ENCODE assay signal across 8 mouse cellular contexts in the genomic region with DNA sequence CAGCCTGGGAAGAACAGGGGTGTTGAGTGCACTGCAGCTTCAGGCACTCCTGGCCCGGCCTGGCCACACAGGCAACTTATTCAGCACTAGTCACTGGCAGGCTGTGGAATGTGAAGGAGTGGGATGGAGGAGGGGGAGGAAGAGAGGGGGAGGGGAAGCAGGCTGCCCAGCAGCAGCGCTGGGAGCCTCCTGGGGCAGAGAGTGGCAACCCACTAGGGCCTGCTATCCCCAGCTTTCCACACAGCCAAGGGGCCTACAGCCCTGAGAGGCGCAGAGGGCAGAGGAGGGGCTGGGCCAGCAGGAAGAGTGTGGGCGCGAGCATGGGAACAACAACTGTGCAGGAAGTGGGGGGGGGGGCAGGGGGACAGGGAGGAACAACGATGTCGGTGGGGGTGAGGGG. TPM values are rescaled to one million over a fixed set of nuclear protein-coding genes. Genes with fewer than 3 reads are reported as not detected.
DNase-seq lines count a peak whose midpoint lies in the region; ATAC-seq lines count a peak whose summit lies in the region.

No protein-coding gene starts in this region.

- H3K36me3 ChIP-seq in heart, embryonic 16.5 days (ENCODE audit: control insufficient read depth, insufficient read depth) = peaks cover 16% of the 10 kb centered on the region
- peaks cover 11% of the 10 kb centered on the region; the same call in 1 of the 2 replicates for H3K36me3 ChIP-seq in liver, embryonic 11.5 days (ENCODE audit: control insufficient read depth, insufficient read depth, low read length)

- WGBS in heart, embryonic 16.5 days = 0% methylated on average over 7 of the region's 7 CpGs
- 24% methylated on average over 7 of the region's 7 CpGs for WGBS in liver, embryonic 11.5 days

- ATAC-seq in heart, embryonic 16.5 days (replicated peaks; ENCODE audit: extremely low read depth, insufficient read depth, low FRiP score) = peak; percentile 67
- peak; percentile 22; the same call in 1 of the 2 replicates for ATAC-seq in liver, embryonic 11.5 days (replicated peaks; ENCODE audit: low FRiP score)
- ATAC-seq in cerebellum, adult (ENCODE audit: insufficient number of reproducible peaks, low FRiP score, low TSS enrichment) = no peak

- peaks cover 35% of the 10 kb centered on the region for H3K4me1 ChIP-seq in heart, embryonic 16.5 days (ENCODE audit: control insufficient read depth, insufficient read depth, low read length)
- H3K4me1 ChIP-seq in liver, embryonic 11.5 days (replicated peaks; ENCODE audit: control insufficient read depth, insufficient read depth, low read length) = peaks cover 43% of the 10 kb centered on the region

- no peaks in the 10 kb centered on the region for H3K9me3 ChIP-seq in heart, embryonic 16.5 days (replicated peaks; ENCODE audit: control insufficient read depth, low read length)
- H3K9me3 ChIP-seq in liver, embryonic 11.5 days (ENCODE audit: control insufficient read depth, low read length) = no peaks in the 10 kb centered on the region

- peak overlapping the region; percentile 7; the same call in 1 of the 2 replicates for H3K4me3 ChIP-seq in heart, embryonic 16.5 days (ENCODE audit: low read length)
- no peak overlapping the region for H3K4me3 ChIP-seq in liver, embryonic 11.5 days (ENCODE audit: low read depth, low read length)

- no peaks in the 10 kb centered on the region for H3K27me3 ChIP-seq in heart, embryonic 16.5 days (ENCODE audit: control insufficient read depth, insufficient read depth, low read length)
- no peaks in the 10 kb centered on the region for H3K27me3 ChIP-seq in liver, embryonic 11.5 days (replicated peaks; ENCODE audit: control insufficient read depth, insufficient read depth, low read length)

- H3K4me2 ChIP-seq in heart, embryonic 16.5 days (ENCODE audit: low read depth, low read length) = peak overlapping the region; percentile 51
- H3K4me2 ChIP-seq in liver, embryonic 11.5 days = peak overlapping the region; percentile 44

- DNase-seq in 3T3-L1 (ENCODE audit: low read depth, low spot score) = peak; percentile 55
- peak; percentile 72 for DNase-seq in ZHBTc4 (ENCODE audit: low read depth, low spot score)
- DNase-seq in liver, embryonic 11.5 days (ENCODE audit: low spot score) = peak; percentile 55
- peak; percentile 57 for DNase-seq in neural tube, embryonic 10.5 days (ENCODE audit: extremely low spot score, low spot score)
- DNase-seq in right cerebral cortex, adult 2 months (ENCODE audit: low spot score in 2 of 2) = no peak
- no peak for DNase-seq in cerebellum, postnatal 14 days

- peak overlapping the region; percentile 54 for H3K27ac ChIP-seq in heart, embryonic 16.5 days (ENCODE audit: low read length)
- H3K27ac ChIP-seq in liver, embryonic 11.5 days (ENCODE audit: low read depth, low read length) = peak overlapping the region; percentile 82

- H3K9ac ChIP-seq in heart, embryonic 16.5 days (ENCODE audit: low read length) = peak overlapping the region; percentile 56
- H3K9ac ChIP-seq in liver, embryonic 11.5 days (ENCODE audit: low read depth, low read length) = peak overlapping the region; percentile 44; the same call in 1 of the 2 replicates

RNA-seq across cellular contexts. Expression of gene Frmd8, which starts 3.8 kb away (rescaled TPM):
- 33.6 and 34.8 TPM in 2 replicates for polyA plus RNA-seq in heart, embryonic 16.5 days (2015; fragmentation: Nextera tagmentation; extraction: Ambion mirVana)
- polyA plus RNA-seq in liver, embryonic 11.5 days (2014; fragmentation: Nextera tagmentation; extraction: Ambion mirVana) = 26.8 and 27.9 TPM in 2 replicates

RNA-seq across cellular contexts. Expression of gene Slc25a45, which starts 6.3 kb away (rescaled TPM):
- polyA plus RNA-seq in heart, embryonic 16.5 days (2015; fragmentation: Nextera tagmentation; extraction: Ambion mirVana) = 4.6 and 5.0 TPM in 2 replicates
- polyA plus RNA-seq in liver, embryonic 11.5 days (2014; fragmentation: Nextera tagmentation; extraction: Ambion mirVana) = 7.5 and 8.2 TPM in 2 replicates

RNA-seq across cellular contexts. Expression of gene Tigd3, which starts 22.7 kb away (rescaled TPM):
- polyA plus RNA-seq in heart, embryonic 16.5 days (2015; fragmentation: Nextera tagmentation; extraction: Ambion mirVana) = 1.5 and 1.6 TPM in 2 replicates
- 3.9 and 4.2 TPM in 2 replicates for polyA plus RNA-seq in liver, embryonic 11.5 days (2014; fragmentation: Nextera tagmentation; extraction: Ambion mirVana)

RNA-seq across cellular contexts. Expression of gene Dpf2, which starts 41.5 kb away (rescaled TPM):
- 97.5 and 103 TPM in 2 replicates for polyA plus RNA-seq in heart, embryonic 16.5 days (2015; fragmentation: Nextera tagmentation; extraction: Ambion mirVana)
- 119 and 127 TPM in 2 replicates for polyA plus RNA-seq in liver, embryonic 11.5 days (2014; fragmentation: Nextera tagmentation; extraction: Ambion mirVana)

RNA-seq across cellular contexts. Expression of gene Cdc42ep2, which starts 53.3 kb away (rescaled TPM):
- polyA plus RNA-seq in heart, embryonic 16.5 days (2015; fragmentation: Nextera tagmentation; extraction: Ambion mirVana) = 12.4 and 12.6 TPM in 2 replicates
- polyA plus RNA-seq in liver, embryonic 11.5 days (2014; fragmentation: Nextera tagmentation; extraction: Ambion mirVana) = 5.1 TPM in 2 replicates

Comparison
In these comparisons a context has a peak if more than half of its experiments do, and no peak if none do; other contexts are left out.
1. DNase-seq: peak in 3T3-L1 (single experiment), ZHBTc4 (single experiment), liver, embryonic 11.5 days (single experiment) and neural tube, embryonic 10.5 days (single experiment); none in right cerebral cortex, adult 2 months (0 of 2) and cerebellum, postnatal 14 days (0 of 2).